Mouse (Mus musculus): ENCODE measurements at regions not wholly inside any gene's neighbourhood (a gene's known extent, or its start where the extent isn't known, plus 50 kb on each side); places are given as distances from the start of the nearest gene placed in this dataset.

GRCm38 (mm10) chr11:20455085-20455864 lies 87.8 kb upstream of the Sertad2 start:
- Histone ChIP-seq H3K9me3 (ENCODE audit: control insufficient read depth, low read length) (no peaks in the 10 kb centered on the region), H3K27ac (replicated peaks) (no peak overlapping the region), H3K4me1 (replicated peaks; ENCODE audit: control insufficient read depth, insufficient read depth) (no peaks in the 10 kb centered on the region), H3K4me2 (replicated peaks; ENCODE audit: low read depth) (peak overlapping the region; percentile 96), H3K9ac (ENCODE audit: low read length) (peak overlapping the region; percentile 58), H3K4me3 (ENCODE audit: low read depth, low read length) (peak overlapping the region; percentile 60), H3K36me3 (ENCODE audit: control insufficient read depth, insufficient read depth, low read length) (no peaks in the 10 kb centered on the region), H3K27me3 (ENCODE audit: control insufficient read depth, insufficient read depth, low read length) (no peaks in the 10 kb centered on the region)
- DNase-seq (ENCODE audit: low spot score), result peak; percentile 94
- peak; percentile 100 for TF ChIP-seq CTCF (IDR thresholded peaks at IDR 0.05; ENCODE audit: low read depth)
- no peak for TF ChIP-seq EP300 (optimal IDR thresholded peaks at IDR 0.05)
- WGBS, result 1% methylated on average over 35 of the region's 35 CpGs
- ATAC-seq (ENCODE audit: low FRiP score, low TSS enrichment), result peak; percentile 81

DNA sequence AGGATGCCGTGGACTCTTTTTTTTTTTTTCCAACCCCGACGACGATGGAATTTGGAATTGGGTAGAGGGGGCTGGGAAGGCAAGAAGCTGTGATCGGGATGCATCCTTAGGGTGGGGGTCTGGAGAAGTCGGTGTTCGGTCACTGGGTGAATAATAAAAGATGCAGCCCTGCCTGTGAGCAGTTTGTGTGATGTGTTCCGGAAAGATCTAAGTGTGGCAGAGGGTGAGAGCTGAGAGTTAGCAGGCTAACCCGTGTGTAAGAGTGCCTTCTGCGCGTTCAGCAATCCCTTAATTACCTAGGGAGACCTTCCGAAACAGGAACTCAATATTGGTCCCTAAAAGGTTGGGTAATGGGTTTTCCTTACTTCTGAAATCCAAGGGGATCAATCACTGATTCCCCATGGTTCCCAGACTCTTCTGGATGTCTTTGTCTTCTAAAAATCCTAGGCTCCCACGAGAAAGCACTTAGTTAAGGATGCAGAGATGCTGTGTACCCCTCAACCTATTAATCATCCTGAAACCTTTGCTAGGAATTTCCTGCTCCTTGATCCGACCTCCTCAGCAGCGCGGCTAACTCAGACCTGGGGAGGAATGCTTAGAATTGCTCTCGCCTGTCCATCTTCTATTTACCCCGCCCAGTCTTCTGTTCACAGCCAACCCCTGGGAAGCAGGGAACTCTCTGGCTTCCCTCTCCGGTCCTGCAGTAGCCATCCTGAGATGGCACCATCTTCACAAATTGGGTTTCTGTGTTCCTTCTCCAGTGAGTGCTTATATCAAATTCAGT lies 87.0 kb upstream of the Sertad2 start:
- Histone ChIP-seq H3K4me1 (replicated peaks; ENCODE audit: control insufficient read depth, insufficient read depth) (no peaks in the 10 kb centered on the region), H3K27ac (replicated peaks) (no peak overlapping the region), H3K36me3 (ENCODE audit: control insufficient read depth, insufficient read depth, low read length) (no peaks in the 10 kb centered on the region), H3K4me2 (replicated peaks; ENCODE audit: low read depth) (peak overlapping the region; percentile 96), H3K27me3 (ENCODE audit: control insufficient read depth, insufficient read depth, low read length) (no peaks in the 10 kb centered on the region), H3K9me3 (ENCODE audit: control insufficient read depth, low read length) (no peaks in the 10 kb centered on the region), H3K9ac (ENCODE audit: low read length) (peak overlapping the region; percentile 58), H3K4me3 (ENCODE audit: low read depth, low read length) (peak overlapping the region; percentile 60)
- no peak for DNase-seq (ENCODE audit: low spot score)
- no peak for TF ChIP-seq EP300 (optimal IDR thresholded peaks at IDR 0.05)
- no peak for TF ChIP-seq CTCF (IDR thresholded peaks at IDR 0.05; ENCODE audit: low read depth)
- WGBS, result 8% methylated on average over 19 of the region's 19 CpGs
- no peak for ATAC-seq (ENCODE audit: low FRiP score, low TSS enrichment)

DNA sequence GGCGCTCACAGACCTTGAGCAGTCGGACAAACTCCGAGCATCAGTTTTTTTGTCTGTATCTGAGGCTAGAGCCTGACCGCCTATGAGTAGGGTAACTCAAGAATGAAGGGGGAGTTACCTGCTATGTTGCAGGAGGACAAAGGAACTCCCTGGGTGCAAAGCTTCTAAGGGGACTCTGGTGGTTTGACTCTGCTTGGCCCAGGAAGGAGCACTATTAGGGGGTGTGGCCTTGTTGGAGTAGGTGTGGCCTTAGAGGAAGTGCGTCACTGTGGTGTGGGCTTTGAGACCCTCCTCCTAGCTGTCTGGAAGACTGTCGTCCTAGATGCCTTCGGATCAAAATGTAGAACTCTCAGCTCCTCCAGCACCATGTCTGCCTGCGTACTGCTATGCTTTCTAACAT lies 83.9 kb upstream of the Sertad2 start:
- Histone ChIP-seq H3K9ac (ENCODE audit: low read length) (no peak overlapping the region), H3K27me3 (ENCODE audit: control insufficient read depth, insufficient read depth, low read length) (no peaks in the 10 kb centered on the region), H3K9me3 (ENCODE audit: control insufficient read depth, low read length) (no peaks in the 10 kb centered on the region), H3K27ac (replicated peaks) (no peak overlapping the region), H3K4me2 (replicated peaks; ENCODE audit: low read depth) (no peak overlapping the region), H3K4me1 (replicated peaks; ENCODE audit: control insufficient read depth, insufficient read depth) (no peaks in the 10 kb centered on the region), H3K4me3 (ENCODE audit: low read depth, low read length) (no peak overlapping the region), H3K36me3 (ENCODE audit: control insufficient read depth, insufficient read depth, low read length) (no peaks in the 10 kb centered on the region)
- TF ChIP-seq EP300 (optimal IDR thresholded peaks at IDR 0.05), result no peak
- no peak for TF ChIP-seq CTCF (IDR thresholded peaks at IDR 0.05; ENCODE audit: low read depth)
- ATAC-seq (ENCODE audit: low FRiP score, low TSS enrichment) (no peak), DNase-seq (ENCODE audit: low spot score) (no peak)
- 91% methylated on average over 8 of the region's 8 CpGs for whole genome bisulfite sequencing

DNA sequence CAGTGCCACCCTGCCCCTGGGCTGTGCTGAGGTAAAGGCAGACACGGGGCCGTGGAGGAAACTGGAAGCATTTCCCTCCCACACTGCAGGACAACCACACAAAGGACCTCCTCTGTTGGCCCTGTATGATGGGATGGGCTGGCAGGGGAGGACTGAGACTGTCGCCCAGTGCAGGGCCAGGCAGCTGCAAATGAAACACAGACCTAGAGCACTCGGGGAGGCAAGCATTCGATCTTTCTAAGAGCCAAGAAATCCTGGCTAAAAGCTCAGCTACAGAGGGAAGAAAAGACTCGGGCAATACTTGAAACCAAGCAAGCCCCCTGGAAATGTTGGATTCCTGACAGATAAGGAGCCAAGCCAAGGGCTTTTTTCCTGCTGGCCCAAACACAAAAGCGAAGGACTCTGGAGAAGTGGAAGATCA lies 82.5 kb upstream of the Sertad2 start:
- no peaks in the 10 kb centered on the region for H3K9me3 ChIP-seq (ENCODE audit: control insufficient read depth, low read length)
- no peak overlapping the region for H3K4me3 ChIP-seq (ENCODE audit: low read depth, low read length)
- TF ChIP-seq CTCF (IDR thresholded peaks at IDR 0.05; ENCODE audit: low read depth), result no peak
- TF ChIP-seq EP300 (optimal IDR thresholded peaks at IDR 0.05), result no peak
- no peaks in the 10 kb centered on the region for H3K36me3 ChIP-seq (ENCODE audit: control insufficient read depth, insufficient read depth, low read length)
- no peaks in the 10 kb centered on the region for H3K27me3 ChIP-seq (ENCODE audit: control insufficient read depth, insufficient read depth, low read length)
- DNase-seq (ENCODE audit: low spot score) (no peak), ATAC-seq (ENCODE audit: low FRiP score, low TSS enrichment) (no peak)
- WGBS, result 34% methylated on average over 7 of the region's 7 CpGs
- peak overlapping the region; percentile 23; the same call in 1 of the 2 replicates for H3K4me2 ChIP-seq (replicated peaks; ENCODE audit: low read depth)
- H3K4me1 ChIP-seq (replicated peaks; ENCODE audit: control insufficient read depth, insufficient read depth), result no peaks in the 10 kb centered on the region
- 0 out of 2 replicates have a peak overlapping the region, but pooled peaks have one; percentile 13 for H3K27ac ChIP-seq (replicated peaks)
- H3K9ac ChIP-seq (ENCODE audit: low read length), result 0 out of 2 replicates have a peak overlapping the region, but pooled peaks have one; percentile 4

GRCm38 (mm10) chr11:20462076-20462475 lies 81.0 kb upstream of the Sertad2 start:
- no peak overlapping the region; the same call in 1 of the 2 replicates for H3K27ac ChIP-seq (replicated peaks)
- WGBS, result 72% methylated on average over 3 of the region's 3 CpGs
- peak; percentile 33 for DNase-seq (ENCODE audit: low spot score)

More at GRCm38 (mm10) chr11:20462076-20462475, 81.0 kb upstream of the Sertad2 start:
- no peak for ATAC-seq (ENCODE audit: low FRiP score, low TSS enrichment)
- no peaks in the 10 kb centered on the region for H3K36me3 ChIP-seq (ENCODE audit: control insufficient read depth, insufficient read depth, low read length)
- TF ChIP-seq EP300 (optimal IDR thresholded peaks at IDR 0.05), result no peak
- no peak for TF ChIP-seq CTCF (IDR thresholded peaks at IDR 0.05; ENCODE audit: low read depth)
- no peaks in the 10 kb centered on the region for H3K27me3 ChIP-seq (ENCODE audit: control insufficient read depth, insufficient read depth, low read length)
- no peaks in the 10 kb centered on the region for H3K4me1 ChIP-seq (replicated peaks; ENCODE audit: control insufficient read depth, insufficient read depth)
- H3K9ac ChIP-seq (ENCODE audit: low read length), result no peak overlapping the region
- no peak overlapping the region for H3K4me2 ChIP-seq (replicated peaks; ENCODE audit: low read depth)
- H3K9me3 ChIP-seq (ENCODE audit: control insufficient read depth, low read length), result no peaks in the 10 kb centered on the region
- no peak overlapping the region for H3K4me3 ChIP-seq (ENCODE audit: low read depth, low read length)
